Mouse (Mus musculus) heart, adult 2 months (tissue): ENCODE results near the gene Magel2. TPM values are rescaled to one million over a fixed set of nuclear protein-coding genes. Genes with fewer than 3 reads are reported as not detected.

ENCODE experiments used
- DNase-seq, 2 experiments: peaks; one replicate each; pipeline ENCODE4 v3.0.0; 2021
- H3K27ac ChIP-seq: fragments of 200-600 bp; 2 replicates; pipeline ENCODE4 v1.8.1; 2022
- H3K27me3 ChIP-seq: fragments of 200-500 bp; 2 replicates; pipeline ENCODE4 v1.6.1; 2012; ENCODE audit warnings: mild to moderate bottlenecking, low read length, inconsistent platforms, mixed read lengths; ENCODE audit not compliant: control insufficient read depth, insufficient read depth
- H3K36me3 ChIP-seq: fragments of 200-500 bp; 2 replicates; pipeline ENCODE4 v1.6.1; 2012; ENCODE audit warnings: low read length, inconsistent platforms; ENCODE audit not compliant: control insufficient read depth, insufficient read depth
- H3K4me1 ChIP-seq: fragments of 200-500 bp; 2 replicates; pipeline ENCODE4 v1.6.1; 2011; ENCODE audit warnings: low read length; ENCODE audit not compliant: control insufficient read depth, insufficient read depth
- H3K4me3 ChIP-seq: fragments of 200-600 bp; 2 replicates; pipeline ENCODE4 v1.8.1; 2022
- H3K79me2 ChIP-seq: fragments of 200-500 bp; replicated peaks from 2 replicates; pipeline ENCODE4 v1.6.1; 2012; ENCODE audit warnings: mild to moderate bottlenecking, inconsistent platforms, low read length, moderate library complexity, mixed read lengths; ENCODE audit not compliant: control insufficient read depth, insufficient read depth
- H3K9ac ChIP-seq: fragments of 200-500 bp; 2 replicates; pipeline ENCODE4 v1.6.1; 2012; ENCODE audit warnings: low read depth, mild to moderate bottlenecking, control low read depth, inconsistent platforms, low read length, mixed read lengths
- CTCF ChIP-seq: fragments of 200-600 bp; IDR thresholded peaks from 2 replicates; pipeline ENCODE4 v1.8.1; 2022; ENCODE audit warnings: antibody characterized with exemption, mild to moderate bottlenecking, moderate library complexity
- EP300 ChIP-seq: fragments of 200-500 bp; IDR thresholded peaks from 2 replicates; pipeline ENCODE4 v1.6.1; 2011; ENCODE audit warnings: low read depth, low read length, control low read depth; ENCODE audit not compliant: insufficient read depth
- POLR2A ChIP-seq: fragments of 200-500 bp; IDR thresholded peaks from 2 replicates; pipeline ENCODE4 v1.6.1; 2011; ENCODE audit warnings: mild to moderate bottlenecking, low read depth, low read length, control low read depth; ENCODE audit not compliant: insufficient read depth
- WGBS: fragments of 180-500 bp; shearing (Covaris S2); methylation state at CpG from one replicate; pipeline ENCODE4 v1.1.7; 2018; 5-methylcytosine and 5-hydroxymethylcytosine counted together
- intact Hi-C: fragments of 180-260 bp; cut with DNase I; formaldehyde crosslinking; loops from one replicate; pipeline ENCODE4 v1.15.1; 2025
- polyA plus RNA-seq: library from polyadenylated mRNA; depleted of rRNA; stranded (reverse); fragments of >200 nt; gene quantifications from 2 replicates; pipeline ENCODE4 v1.2.3, GENCODE M21; 2012
- total RNA-seq, 2 experiments: library from RNA; stranded (reverse); gene quantifications; 2 replicates each; pipeline ENCODE4 v1.2.3; 2021

The Magel2 gene
- total and polyA plus RNA-seq, 3 experiments: 0.02 TPM; not detected in 2

DNA sequence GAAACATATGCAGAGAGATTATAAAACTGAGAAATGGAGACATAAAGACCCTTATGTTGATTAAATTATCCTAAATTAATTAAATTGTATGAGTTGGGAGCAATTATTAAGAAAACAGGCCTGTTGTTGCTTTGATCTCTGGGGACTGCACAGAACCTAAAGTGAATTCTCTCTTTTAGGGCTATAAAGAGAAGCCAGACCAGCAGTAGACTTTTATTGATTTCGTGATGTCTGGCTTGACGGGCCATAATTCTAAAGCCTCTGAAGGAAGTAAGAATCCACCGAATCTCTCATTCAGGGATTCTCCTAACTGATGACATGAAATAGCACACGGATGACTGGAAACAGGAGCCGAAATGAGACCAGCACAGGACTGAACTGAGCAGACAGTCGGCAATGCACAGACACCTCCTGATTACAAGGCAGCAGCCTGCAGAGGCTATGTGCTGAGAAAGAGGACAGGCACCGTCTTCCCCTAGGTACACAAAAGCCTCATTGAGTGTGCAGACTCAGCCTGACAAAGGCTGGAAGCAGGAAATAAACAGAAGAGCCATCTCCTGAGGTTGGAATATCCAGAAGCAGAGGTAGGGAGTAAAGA is 11.7 kb upstream of the Magel2 start:
- no peaks in the 10 kb centered on the region for H3K4me1 ChIP-seq
- no peaks in the 10 kb centered on the region for H3K79me2 ChIP-seq
- DNase-seq: no peak
- H3K27me3 ChIP-seq: no peaks in the 10 kb centered on the region
- intact Hi-C loops: no loop called here
- H3K36me3 ChIP-seq: no peaks in the 10 kb centered on the region
- WGBS: 59% methylated on average over 7 of the region's 7 CpGs
- H3K27ac ChIP-seq: no peak overlapping the region
- H3K9ac ChIP-seq: no peak overlapping the region
- H3K4me3 ChIP-seq: no peak overlapping the region
- no peak for TF ChIP-seq POLR2A
- no peak for TF ChIP-seq EP300
- TF ChIP-seq CTCF: no peak

DNA sequence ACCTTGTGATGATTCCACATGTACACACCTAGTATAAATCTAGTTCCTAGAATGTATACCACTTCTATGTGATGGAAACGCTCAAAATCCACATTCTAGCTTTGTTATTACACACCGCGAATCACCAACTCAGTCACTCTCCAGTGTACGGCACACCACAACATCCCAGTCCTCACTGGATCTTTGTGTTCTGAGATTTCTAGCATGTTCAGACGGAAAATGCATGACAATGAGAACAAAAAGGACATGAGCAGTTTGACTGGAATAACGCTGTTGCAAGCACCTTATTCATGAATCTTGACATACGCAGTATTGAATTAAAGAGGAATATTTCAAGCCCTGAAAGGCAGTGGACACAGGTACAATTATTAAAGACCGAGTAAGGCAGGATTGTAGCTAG is 10.1 kb upstream of the Magel2 start:
- no peaks in the 10 kb centered on the region for H3K79me2 ChIP-seq
- no peak overlapping the region for H3K4me3 ChIP-seq
- no peak overlapping the region for H3K9ac ChIP-seq
- H3K27ac ChIP-seq: no peak overlapping the region
- no peak for DNase-seq
- H3K36me3 ChIP-seq: no peaks in the 10 kb centered on the region
- intact Hi-C loops: no loop called here
- no peak for TF ChIP-seq CTCF
- TF ChIP-seq EP300: no peak
- TF ChIP-seq POLR2A: no peak
- H3K27me3 ChIP-seq: no peaks in the 10 kb centered on the region
- 69% methylated on average over 8 of the region's 8 CpGs for WGBS
- H3K4me1 ChIP-seq: no peaks in the 10 kb centered on the region

DNA sequence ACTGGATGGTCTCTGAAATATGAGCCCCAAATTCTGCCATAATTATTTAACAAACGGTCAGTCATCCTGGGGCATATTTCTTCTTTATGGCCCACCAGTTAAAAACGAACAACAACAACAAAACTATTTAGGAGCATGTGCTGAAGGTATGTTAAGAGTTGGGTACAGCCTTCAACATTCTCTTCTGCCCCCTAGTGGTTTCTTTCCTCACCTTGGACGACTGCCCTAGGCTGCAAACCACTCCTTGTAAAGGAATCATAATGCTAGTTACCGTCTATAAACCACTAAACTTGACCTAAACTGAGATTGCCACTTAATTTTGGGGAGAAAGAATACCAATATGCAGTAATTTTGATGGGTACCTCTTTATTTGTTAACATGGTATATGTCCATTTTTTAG is 1.2 kb upstream of the Magel2 start:
- TF ChIP-seq CTCF (peak; percentile 55), EP300 (no peak), POLR2A (no peak)
- intact Hi-C loops: no loop called here
- Histone ChIP-seq H3K27ac (no peak overlapping the region), H3K79me2 (no peaks in the 10 kb centered on the region), H3K27me3 (peaks cover 1% of the 10 kb centered on the region; the same call in 1 of the 2 replicates), H3K36me3 (no peaks in the 10 kb centered on the region), H3K4me1 (no peaks in the 10 kb centered on the region), H3K4me3 (no peak overlapping the region), H3K9ac (no peak overlapping the region)
- WGBS: 24% methylated on average over 4 of the region's 4 CpGs
- no peak for DNase-seq

DNA sequence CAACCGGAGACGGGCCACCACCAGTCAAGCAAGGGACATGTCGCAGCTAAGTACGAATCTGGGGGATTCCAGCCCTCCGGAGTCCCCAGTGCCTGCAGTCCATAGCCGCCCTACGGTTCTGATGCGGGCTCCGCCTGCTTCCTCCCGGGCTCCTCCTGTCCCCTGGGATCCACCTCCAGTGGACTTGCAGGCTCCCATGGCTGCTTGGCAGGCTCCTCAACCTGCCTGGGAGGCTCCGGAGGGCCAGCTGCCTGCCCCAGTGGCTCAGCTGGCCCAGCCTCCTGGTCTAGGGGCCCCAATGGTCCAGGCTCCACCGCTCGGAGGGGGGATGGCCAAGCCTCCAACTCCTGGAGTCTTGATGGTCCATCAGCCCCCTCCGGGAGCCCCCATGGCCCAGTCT is 503 bp downstream of the Magel2 start:
- intact Hi-C loops: no loop called here
- Histone ChIP-seq H3K27ac (no peak overlapping the region), H3K27me3 (peaks cover 1% of the 10 kb centered on the region; the same call in 1 of the 2 replicates), H3K36me3 (no peaks in the 10 kb centered on the region), H3K79me2 (no peaks in the 10 kb centered on the region), H3K4me3 (no peak overlapping the region), H3K4me1 (no peaks in the 10 kb centered on the region), H3K9ac (no peak overlapping the region)
- DNase-seq: peak in 1 of 2 experiments; percentile 17
- TF ChIP-seq CTCF: no peak
- no peak for TF ChIP-seq POLR2A
- TF ChIP-seq EP300: no peak
- WGBS: 32% methylated on average over 14 of the region's 14 CpGs

DNA sequence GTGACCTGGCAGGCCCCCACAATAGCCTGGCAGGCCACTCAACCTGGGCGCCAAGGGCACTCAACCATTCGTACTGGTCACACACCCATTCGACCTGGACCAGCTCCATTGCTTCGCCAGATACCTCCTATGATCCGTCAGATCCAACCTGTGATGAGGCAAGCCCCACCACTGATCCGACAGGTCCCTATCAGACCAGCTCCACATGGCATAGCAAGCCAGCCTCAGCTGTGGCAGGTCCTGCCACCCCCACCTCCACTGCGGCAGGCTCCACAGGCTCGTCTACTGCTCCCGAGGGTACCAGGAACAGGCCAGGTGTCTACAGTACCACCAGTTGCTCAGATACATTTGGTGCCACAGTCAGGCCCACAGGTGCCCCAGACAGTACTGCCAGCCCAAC is 1.7 kb downstream of the Magel2 start:
- Histone ChIP-seq H3K79me2 (no peaks in the 10 kb centered on the region), H3K36me3 (no peaks in the 10 kb centered on the region), H3K27ac (no peak overlapping the region), H3K9ac (no peak overlapping the region), H3K27me3 (peaks cover 1% of the 10 kb centered on the region; the same call in 1 of the 2 replicates), H3K4me3 (no peak overlapping the region), H3K4me1 (no peaks in the 10 kb centered on the region)
- intact Hi-C loops: no loop called here
- 88% methylated on average over 9 of the region's 9 CpGs for WGBS
- TF ChIP-seq POLR2A: no peak
- no peak for TF ChIP-seq CTCF
- TF ChIP-seq EP300: no peak
- DNase-seq: no peak

DNA sequence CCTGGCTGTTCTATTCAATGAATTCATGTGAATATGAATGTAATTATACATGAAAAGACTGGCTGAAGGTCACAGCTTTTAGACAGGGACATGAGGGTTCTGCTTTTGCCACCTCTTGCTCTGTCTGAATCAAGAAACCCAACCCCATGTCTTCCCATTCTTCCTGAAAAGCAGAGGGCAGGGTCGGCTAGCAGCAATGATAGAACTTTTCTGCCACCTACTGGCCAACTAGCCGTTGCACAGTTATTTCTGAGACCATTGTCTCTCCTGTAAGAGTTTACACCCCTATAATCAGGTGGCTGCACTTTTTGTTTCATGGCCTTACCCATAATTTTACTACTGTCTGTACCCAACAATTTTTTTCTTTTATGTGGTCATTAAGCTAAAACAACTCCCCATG is 5.6 kb downstream of the Magel2 start:
- no peak for DNase-seq

More for the DNA sequence above, 5.6 kb downstream of the Magel2 start:
- no peak overlapping the region for H3K27ac ChIP-seq
- no peaks in the 10 kb centered on the region for H3K79me2 ChIP-seq
- no peaks in the 10 kb centered on the region for H3K36me3 ChIP-seq
- no peaks in the 10 kb centered on the region for H3K4me1 ChIP-seq
- no peaks in the 10 kb centered on the region for H3K27me3 ChIP-seq
- H3K9ac ChIP-seq: no peak overlapping the region
- WGBS: 10% methylated on average over 2 of the region's 2 CpGs
- intact Hi-C loops: loop anchor here (2.0 kb wide), 1 partner anchor 154 kb away; no protein-coding TSS in a partner anchor
- TF ChIP-seq CTCF (peak; percentile 80), POLR2A (no peak)
- no peak overlapping the region for H3K4me3 ChIP-seq
